Mouse (Mus musculus): ENCODE data around the gene Pgc. TPM values are rescaled to one million over a fixed set of nuclear protein-coding genes. Genes with fewer than 3 reads are reported as not detected.

The Pgc gene
- total RNA-seq, 1 experiment from 2014 or later: not detected

GRCm38 (mm10) chr17:47769389-47770299 lies 43.0 kb downstream of the Pgc start:
- no peak for ATAC-seq (replicated peaks; ENCODE audit: low read depth, poor library complexity, severe bottlenecking)

DNA sequence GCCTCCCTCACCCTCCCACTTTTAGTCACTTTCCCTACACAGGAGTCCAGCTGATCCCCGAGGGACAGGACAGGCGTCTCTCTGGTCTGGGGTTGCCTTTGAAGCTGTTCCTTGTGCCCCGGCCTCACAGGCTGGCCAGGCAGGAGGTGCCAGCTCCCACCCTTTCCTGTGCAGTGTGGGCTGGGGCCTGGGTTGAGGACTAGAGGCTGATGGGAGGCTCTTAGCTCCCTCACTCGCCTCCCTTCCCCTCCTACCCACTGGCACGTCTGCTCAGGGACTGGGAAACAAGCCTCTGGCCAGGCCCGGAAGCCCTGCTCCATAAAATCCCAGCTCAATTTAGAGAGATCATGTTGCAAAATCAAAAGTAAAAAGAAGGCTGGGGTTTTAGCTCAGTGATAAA lies 47.0 kb downstream of the Pgc start:
- ATAC-seq (replicated peaks; ENCODE audit: low read depth, poor library complexity, severe bottlenecking): no peak

DNA sequence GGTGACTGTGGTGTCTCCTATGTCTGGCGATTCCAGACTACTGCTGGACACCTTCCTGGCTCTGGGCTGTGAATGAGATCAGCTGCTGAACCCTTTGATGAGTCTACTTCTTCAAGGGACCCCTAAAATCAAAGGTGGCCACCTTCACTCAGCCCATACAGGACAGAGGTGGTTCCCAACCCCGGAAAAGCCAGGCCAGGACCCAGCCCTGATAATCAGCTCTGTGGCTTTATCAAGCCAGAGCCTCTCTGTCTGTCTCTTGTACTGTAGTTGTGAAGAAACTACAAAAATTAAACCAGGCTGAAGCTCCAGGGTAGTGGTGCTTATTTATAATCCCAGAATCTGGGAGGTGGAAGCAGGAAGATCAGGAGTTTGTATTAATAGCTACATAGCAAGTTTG lies 50.5 kb downstream of the Pgc start:
- no peak for ATAC-seq (replicated peaks; ENCODE audit: low read depth, poor library complexity, severe bottlenecking)

DNA sequence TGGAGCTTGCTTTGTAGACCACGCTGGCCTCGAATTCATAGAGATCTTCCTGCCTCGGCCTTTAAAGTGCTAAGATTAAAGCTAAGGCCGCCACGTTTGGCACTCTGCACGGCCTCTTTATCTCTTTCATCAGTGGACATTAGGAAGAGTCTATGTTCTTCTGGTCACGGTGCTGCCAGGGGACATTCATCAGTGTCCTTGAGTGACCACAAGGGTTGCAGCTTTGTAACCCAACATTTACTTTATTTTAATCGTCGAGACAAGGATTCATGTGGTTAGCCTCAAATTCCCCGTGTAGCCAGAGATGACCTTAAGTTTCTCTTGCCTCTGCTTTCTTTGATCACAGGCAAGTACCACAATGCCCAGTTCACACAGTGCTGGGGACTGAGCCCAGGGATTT lies 53.8 kb downstream of the Pgc start:
- ATAC-seq (replicated peaks; ENCODE audit: low read depth, poor library complexity, severe bottlenecking): no peak

- no peak for ATAC-seq (replicated peaks; ENCODE audit: low read depth, poor library complexity, severe bottlenecking)
These were observed 55.8 kb downstream of the Pgc start for GRCm38 (mm10) chr17:47782486-47782885.

GRCm38 (mm10) chr17:47783445-47784223 lies 57.0 kb downstream of the Pgc start:
- ATAC-seq (replicated peaks; ENCODE audit: low read depth, poor library complexity, severe bottlenecking): no peak

Other genes with a start within 250 kb of the Pgc start
- 45.2 and 64.5 TPM in 2 replicates for gene Taf8, start 224.6 kb upstream of the Pgc start, total RNA-seq (2017)
- 45.1 and 61.9 TPM in 2 replicates for gene Ccnd3, start 221.8 kb upstream of the Pgc start, total RNA-seq (2017)
- gene Bysl, start 115.3 kb upstream of the Pgc start, total RNA-seq (2017): 14.7 and 18.3 TPM in 2 replicates
- 32.2 and 42.8 TPM in 2 replicates for gene Med20, start 115.3 kb upstream of the Pgc start, total RNA-seq (2017)
- gene Gm20517, start 115.3 kb upstream of the Pgc start, total RNA-seq (2017): 0.69 and 0.97 TPM in 2 replicates
- gene Usp49, start 96.2 kb upstream of the Pgc start, total RNA-seq (2017): 4.9 and 11.4 TPM in 2 replicates
- 64.8 and 74.6 TPM in 2 replicates for gene Tomm6, start 38.5 kb upstream of the Pgc start, total RNA-seq (2017)
- 0.92 and 1.6 TPM in 2 replicates for gene Frs3, start 37.8 kb upstream of the Pgc start, total RNA-seq (2017)
- gene Gm21981, start 32.4 kb upstream of the Pgc start, total RNA-seq (2017): 0.10 and 0.41 TPM in 2 replicates
- gene Prickle4, start 32.1 kb upstream of the Pgc start, total RNA-seq (2017): 0.27 and 0.34 TPM in 2 replicates
- gene Tfeb, start 10.2 kb downstream of the Pgc start, total RNA-seq (2017): 5.8 and 6.4 TPM in 2 replicates
- gene Mdfi, start 107.8 kb downstream of the Pgc start, total RNA-seq (2017): 8.5 and 9.2 TPM in 2 replicates
- 1.8 and 3.7 TPM in 2 replicates for gene Foxp4, start 197.8 kb downstream of the Pgc start, total RNA-seq (2017)